Mouse (Mus musculus): ENCODE measurements at regions not wholly inside any gene's neighbourhood (a gene's known extent, or its start where the extent isn't known, plus 50 kb on each side); places are given as distances from the start of the nearest gene placed in this dataset.

DNA sequence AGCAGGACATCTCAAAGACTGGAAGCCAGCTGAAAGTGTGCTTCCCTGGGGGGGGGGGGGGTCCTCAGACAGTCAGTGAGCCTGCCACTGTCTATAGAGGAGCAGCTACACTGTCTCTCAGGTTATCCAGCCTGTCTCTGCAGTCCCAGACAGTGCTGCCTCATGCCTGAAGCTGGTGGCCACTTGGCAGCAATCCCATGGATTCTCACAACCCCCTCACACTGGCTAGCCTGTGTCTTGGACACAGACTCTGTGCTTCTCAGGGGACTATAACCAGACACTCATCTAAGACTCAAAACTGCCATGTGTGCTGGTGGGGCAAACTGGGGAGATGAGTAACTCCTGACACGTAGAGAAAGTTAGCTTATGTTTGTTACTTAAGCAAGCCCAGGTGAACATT is 95.1 kb upstream of the Sesn3 start:
- TF ChIP-seq CTCF (IDR thresholded peaks at IDR 0.05; ENCODE audit: low read depth), result no peak
- TF ChIP-seq EP300 (IDR thresholded peaks at IDR 0.05; ENCODE audit: low read depth), result no peak

Measured in liver, embryonic 14.5 days (tissue).